Mouse (Mus musculus): ENCODE data around the gene Nfyb.

GRCm38 (mm10) chr10:82755213-82755890 lies 8.6 kb downstream of the Nfyb start:
- TF ChIP-seq POLR2A (IDR thresholded peaks at IDR 0.05; ENCODE audit: insufficient read depth, low read depth, low read length) (no peak), CTCF (IDR thresholded peaks at IDR 0.05; ENCODE audit: insufficient read depth, low read depth, low read length) (no peak)
